Mouse (Mus musculus): ENCODE results near the gene Ankdd1b. TPM values are rescaled to one million over a fixed set of nuclear protein-coding genes. Genes with fewer than 3 reads are reported as not detected.
A peak's percentile ranks its signal among the peaks of the same experiment; 100 is the strongest.

Gene Ankdd1b
- polyA plus RNA-seq, 1 experiment = 0.55 TPM

DNA sequence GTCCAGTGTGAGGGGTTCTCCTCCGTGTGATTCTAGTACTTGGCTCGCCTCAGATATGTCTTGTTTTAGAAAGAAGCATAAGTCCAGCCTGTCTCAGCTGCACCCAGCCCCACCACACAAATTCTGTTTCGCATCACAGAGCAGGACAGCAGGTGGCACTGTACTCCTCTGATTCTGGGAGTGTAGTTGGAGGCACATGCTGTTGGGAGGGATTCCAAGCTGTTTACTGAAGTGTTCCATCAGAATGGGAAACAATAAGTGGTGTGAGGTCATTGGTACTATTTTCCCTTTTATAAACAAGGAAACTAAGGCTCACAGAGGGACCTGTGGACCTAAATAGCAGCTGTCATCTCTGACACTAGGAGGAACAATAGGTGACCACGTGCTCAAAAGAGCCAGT lies 64.0 kb downstream of the Ankdd1b start:
- no peak for DNase-seq (ENCODE audit: low read depth)

GRCm38 (mm10) chr13:96405518-96405917 lies 65.5 kb downstream of the Ankdd1b start:
- DNase-seq (ENCODE audit: low read depth) = no peak

GRCm38 (mm10) chr13:96401251-96401650 lies 69.7 kb downstream of the Ankdd1b start:
- DNase-seq (ENCODE audit: low read depth) = no peak

- no peak for DNase-seq (ENCODE audit: low read depth)
Observed at GRCm38 (mm10) chr13:96389301-96389700, 81.7 kb downstream of the Ankdd1b start.

- DNase-seq (ENCODE audit: low read depth) = peak; percentile 96
Observed at GRCm38 (mm10) chr13:96388042-96388888, 82.7 kb downstream of the Ankdd1b start, which contains the start of gene Poc5. Poc5 (plus strand) TSS chr13:96388294.

GRCm38 (mm10) chr13:96377883-96378282 lies 93.1 kb downstream of the Ankdd1b start:
- DNase-seq (ENCODE audit: low read depth) = no peak

GRCm38 (mm10) chr13:96376871-96377270 lies 94.1 kb downstream of the Ankdd1b start:
- no peak for DNase-seq (ENCODE audit: low read depth)

DNA sequence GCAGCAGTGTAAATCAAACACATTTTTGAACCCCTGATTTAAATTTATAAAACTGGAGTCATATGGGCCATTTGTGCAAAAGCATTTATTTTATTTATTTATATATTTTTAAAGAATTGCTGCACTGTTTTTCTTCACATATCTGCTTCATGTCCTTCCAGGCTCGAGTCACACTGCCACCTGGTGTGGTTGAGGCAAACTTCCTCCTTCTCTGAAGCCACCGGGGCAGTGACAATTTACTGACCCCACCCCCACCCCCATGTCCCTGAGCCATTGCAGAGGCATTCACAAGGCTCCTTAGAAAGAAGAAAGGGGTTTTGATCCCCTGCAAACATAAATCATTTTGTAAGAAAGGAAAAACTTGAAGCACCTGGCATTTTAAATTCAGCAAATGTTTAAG lies 95.5 kb downstream of the Ankdd1b start:
- DNase-seq (ENCODE audit: low read depth) = no peak

Other genes starting within 250 kb of the Ankdd1b start
- 6.5 and 8.5 TPM in 2 replicates for gene Poc5, start 82.9 kb downstream of the Ankdd1b start, polyA plus RNA-seq (2012; rRNA removed)
- gene Gm17622, start 19.5 kb upstream of the Ankdd1b start, polyA plus RNA-seq (2012; rRNA removed) = not detected in 2 replicates
- 2.8 TPM in 2 replicates for gene Polk, start 71.4 kb upstream of the Ankdd1b start, polyA plus RNA-seq (2012; rRNA removed)
- gene Col4a3bp, start 71.4 kb upstream of the Ankdd1b start, polyA plus RNA-seq (2012; rRNA removed) = 10.5 and 13.1 TPM in 2 replicates
- 21.5 and 33.5 TPM in 2 replicates for gene Hmgcr, start 199.7 kb upstream of the Ankdd1b start, polyA plus RNA-seq (2012; rRNA removed)

Measured in gonadal fat pad, adult 2 months (tissue).